Mouse (Mus musculus) A20 (cell line): Measurements from ENCODE around the gene Brd4.

Source experiments
- DNase-seq: peaks from one replicate; pipeline ENCODE4 v3.0.0-alpha.2; 2011; ENCODE audit warnings: low read depth, low spot score

Gene Brd4

GRCm38 (mm10) chr17:32284262-32285137 lies at the start of gene Brd4:
Gene Brd4 (minus strand): TSS chr17:32284722.
- DNase-seq, result peak; percentile 93

GRCm38 (mm10) chr17:32333675-32334303 lies 49.3 kb upstream of the Brd4 start:
- no peak for DNase-seq

GRCm38 (mm10) chr17:32327501-32327900 lies 43.0 kb upstream of the Brd4 start:
- DNase-seq, result no peak

GRCm38 (mm10) chr17:32322809-32323208 lies 38.3 kb upstream of the Brd4 start:
- DNase-seq, result no peak

DNA sequence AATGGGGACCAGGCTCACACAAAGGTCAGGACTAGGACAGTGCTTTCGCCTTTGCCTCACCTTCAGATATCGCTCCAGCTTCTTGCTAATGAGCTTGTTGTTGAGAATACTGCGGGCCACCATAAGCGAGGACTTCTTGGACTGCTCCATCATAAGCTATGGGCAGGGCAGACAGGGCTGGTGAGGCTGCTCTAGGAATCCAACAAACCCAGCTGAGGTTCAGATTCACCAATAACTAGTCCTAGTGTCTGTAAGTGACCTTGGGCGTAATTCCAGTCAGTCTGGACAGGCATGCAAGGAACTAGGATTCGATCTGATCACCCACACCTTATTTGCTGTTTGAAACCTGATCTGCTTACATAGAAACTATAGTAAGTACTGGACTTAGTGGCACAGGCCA lies 37.3 kb upstream of the Brd4 start:
- DNase-seq, result no peak

DNA sequence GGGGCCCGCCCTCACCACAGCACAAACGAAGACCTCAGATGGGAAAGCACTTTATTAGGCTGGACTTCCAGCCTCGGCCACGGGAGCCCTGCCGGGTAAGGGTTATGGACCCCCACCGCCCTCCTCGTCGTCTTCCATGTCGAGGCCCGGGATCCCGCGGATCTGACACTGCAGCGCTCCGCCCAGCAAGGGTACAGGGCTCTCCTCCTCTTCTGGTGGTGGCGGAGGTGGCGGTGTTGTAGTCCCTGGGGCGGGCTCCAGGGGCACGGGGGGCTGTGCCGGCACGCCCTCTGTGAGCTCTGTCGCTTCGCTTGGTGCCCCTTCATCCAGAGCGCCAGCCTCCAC lies 36.8 kb upstream of the Brd4 start:
- no peak for DNase-seq

- peak; percentile 99 for DNase-seq
Measured at GRCm38 (mm10) chr17:32320597-32321389, 36.3 kb upstream of the Brd4 start, which contains the start of gene Akap8. Gene Akap8 (minus strand): TSS chr17:32321238.

- peak; percentile 32 for DNase-seq
Measured at GRCm38 (mm10) chr17:32319950-32320349, 35.4 kb upstream of the Brd4 start.

DNA sequence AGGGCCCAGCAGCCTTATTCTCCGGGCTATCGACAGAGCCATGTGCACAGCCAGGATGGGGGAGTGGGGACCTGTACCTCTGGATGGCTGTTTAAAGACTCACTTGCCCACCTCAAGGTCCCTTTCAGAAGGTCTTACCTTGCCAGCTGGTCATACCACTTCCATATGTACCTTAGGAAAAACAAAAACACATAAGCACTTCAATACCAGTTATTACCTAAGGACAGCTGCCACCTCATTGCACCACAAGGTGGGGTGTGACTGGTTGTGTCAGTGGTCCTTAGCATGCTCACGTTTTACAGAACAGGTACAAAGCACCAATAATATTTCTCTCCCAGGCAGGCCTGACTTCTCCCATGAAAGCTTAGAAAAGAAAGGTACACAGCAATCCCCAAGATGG lies 33.2 kb upstream of the Brd4 start:
- DNase-seq, result no peak

DNA sequence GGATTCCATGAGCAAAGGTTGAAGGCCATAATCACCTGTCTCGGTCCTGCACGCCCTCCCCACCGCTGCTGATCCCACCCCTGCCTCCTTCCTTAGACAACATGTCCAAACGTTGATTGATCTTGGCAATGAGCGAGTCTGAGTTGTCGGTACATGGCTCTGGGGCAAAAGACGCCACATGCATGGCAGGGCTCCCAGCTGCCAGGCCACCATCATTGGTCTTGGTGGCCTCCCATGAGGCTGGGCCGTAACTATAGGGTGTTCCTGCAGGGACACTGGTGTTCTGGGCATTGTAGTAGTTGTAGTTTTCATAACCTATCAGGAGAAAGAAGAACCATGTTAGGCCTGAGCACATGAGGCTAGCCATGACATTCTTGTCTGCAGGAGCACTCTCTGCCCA lies 32.5 kb upstream of the Brd4 start:
- DNase-seq, result no peak

DNA sequence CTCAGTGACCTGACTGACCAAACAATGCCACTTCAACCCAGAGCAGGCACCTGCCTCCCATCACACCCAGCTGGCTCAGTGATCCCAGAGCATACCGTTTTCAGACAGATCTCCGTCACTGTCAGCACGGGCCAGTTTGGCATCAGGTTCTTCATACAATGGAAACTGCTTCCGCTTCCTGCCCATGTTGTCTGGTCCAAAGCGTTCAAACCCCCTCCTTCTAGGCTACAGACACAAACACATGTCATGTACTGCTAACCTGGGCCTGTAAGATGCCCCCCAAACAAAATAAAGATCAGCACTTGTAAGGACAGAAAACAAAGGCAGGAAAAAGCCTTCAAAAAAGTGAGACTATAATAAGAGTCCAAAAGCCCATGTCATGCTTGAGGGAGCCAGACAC lies 31.0 kb upstream of the Brd4 start:
- no peak for DNase-seq

GRCm38 (mm10) chr17:32313892-32314291 lies 29.4 kb upstream of the Brd4 start:
- DNase-seq, result no peak

DNA sequence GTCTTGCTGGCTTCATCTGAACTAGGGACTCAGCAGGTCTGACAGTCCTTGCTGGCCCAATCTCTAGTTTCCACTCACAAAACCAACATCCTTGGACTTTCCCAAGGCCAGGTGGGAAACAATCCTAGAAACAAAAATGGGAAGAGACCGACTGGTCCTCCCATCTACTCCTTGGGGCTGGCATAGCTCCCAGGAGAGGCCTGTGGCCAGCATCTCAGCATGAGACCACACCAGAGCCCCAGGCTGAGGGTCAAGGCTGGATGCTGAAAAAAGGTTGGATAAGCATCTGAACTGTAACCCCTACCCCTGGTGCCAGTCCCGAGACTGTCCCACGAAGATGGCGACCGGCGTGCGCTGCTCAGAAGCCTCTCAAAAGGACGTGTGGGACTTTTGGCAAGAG lies 28.3 kb upstream of the Brd4 start:
- DNase-seq, result no peak

- DNase-seq, result no peak
Measured at GRCm38 (mm10) chr17:32307963-32308362, 23.4 kb upstream of the Brd4 start.

GRCm38 (mm10) chr17:32298125-32298524 lies 13.6 kb upstream of the Brd4 start:
- DNase-seq, result no peak

DNA sequence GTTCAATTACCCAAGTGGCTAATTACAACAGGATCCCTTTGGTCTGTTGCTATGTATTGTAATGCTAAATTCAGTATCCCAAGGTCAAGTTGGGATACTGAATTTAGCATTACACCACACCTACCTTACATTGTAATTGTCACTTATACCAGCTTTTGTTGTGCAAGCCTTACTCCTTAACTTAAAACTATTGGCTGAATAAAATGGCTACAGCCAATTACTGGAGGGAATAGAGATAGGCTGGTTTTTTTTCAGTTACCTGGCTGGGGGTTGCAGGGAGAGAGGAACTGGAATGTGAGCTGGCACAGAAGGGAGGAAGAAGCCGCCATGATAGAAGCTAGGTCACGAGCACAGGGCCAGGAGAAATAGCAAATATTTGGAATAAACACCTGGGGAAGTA lies 11.4 kb upstream of the Brd4 start:
- no peak for DNase-seq

- DNase-seq, result no peak
Measured at GRCm38 (mm10) chr17:32295160-32295559, 10.6 kb upstream of the Brd4 start.

- no peak for DNase-seq
Measured at GRCm38 (mm10) chr17:32285138-32285670, 682 bp upstream of the Brd4 start.

GRCm38 (mm10) chr17:32283771-32284221 lies 726 bp downstream of the Brd4 start:
- DNase-seq, result peak; percentile 79

GRCm38 (mm10) chr17:32283341-32283740 lies 1.2 kb downstream of the Brd4 start:
- no peak for DNase-seq

DNA sequence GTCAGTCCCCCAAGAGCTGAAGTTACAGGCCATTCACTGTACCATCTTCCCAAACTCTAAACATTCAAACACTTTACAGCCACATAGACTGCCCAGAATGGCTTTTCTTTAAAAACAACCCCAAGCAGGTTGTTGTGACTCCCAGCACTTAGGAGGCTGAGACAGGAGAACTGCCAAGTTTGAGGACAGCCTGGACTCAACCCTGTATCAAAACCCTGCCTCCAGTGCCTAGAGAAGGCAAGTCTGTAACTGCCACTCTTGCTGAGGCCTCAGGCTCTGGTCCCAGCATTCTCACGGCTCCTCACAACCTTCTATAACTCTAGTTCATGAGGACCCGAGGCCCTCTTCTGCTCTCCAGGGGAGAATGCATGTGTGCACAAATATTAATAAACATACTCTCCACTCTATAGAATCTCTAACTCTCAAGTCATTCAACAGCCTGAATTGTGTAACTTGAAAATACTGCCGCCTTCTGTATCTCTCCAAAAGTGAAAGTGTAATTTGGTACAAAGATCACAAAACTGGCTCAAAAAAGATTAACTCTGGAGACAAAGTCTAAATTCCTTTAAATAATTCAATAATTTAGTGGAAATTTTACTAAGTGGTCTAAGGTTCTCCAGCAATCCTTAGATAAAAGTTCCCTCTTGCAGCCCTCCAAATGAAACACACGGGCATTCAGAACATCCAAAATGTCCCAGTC lies 2.8 kb downstream of the Brd4 start:
- DNase-seq, result peak; percentile 32
